Mouse (Mus musculus): ENCODE measurements at regions not wholly inside any gene's neighbourhood (a gene's known extent, or its start where the extent isn't known, plus 50 kb on each side); places are given as distances from the start of the nearest gene placed in this dataset.
A peak's percentile ranks its signal among the peaks of the same experiment; 100 is the strongest.

DNA sequence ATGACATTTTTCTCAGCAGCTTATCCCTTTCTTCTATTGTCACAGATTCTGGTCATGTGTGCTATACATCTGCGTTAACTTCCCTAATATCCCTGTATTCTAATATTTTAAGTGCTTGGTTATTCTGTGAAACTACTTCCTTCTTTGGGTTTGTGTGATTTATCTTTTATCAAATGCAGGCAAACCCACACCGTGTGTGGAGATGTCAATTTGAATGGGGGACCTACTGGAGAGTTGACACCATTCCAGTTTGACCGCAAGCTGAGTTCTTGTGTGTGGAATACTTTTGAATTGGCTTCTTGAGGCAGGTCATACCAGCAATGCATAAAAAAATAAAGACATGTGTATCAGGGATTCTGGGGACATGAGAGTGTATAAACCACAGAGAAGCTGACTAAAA is 86.6 kb upstream of the Stard3nl start:
- H3K27me3 ChIP-seq (ENCODE audit: control insufficient read depth, insufficient read depth, low read length) = no peaks in the 10 kb centered on the region
- H3K4me3 ChIP-seq (ENCODE audit: insufficient read depth in 1 of 2, low read depth in 2 of 2, low read length in 2 of 2) = no peak overlapping the region
- WGBS (ENCODE audit: insufficient replicate concordance) = 44% methylated on average over 3 of the region's 3 CpGs
- H3K4me1 ChIP-seq (replicated peaks; ENCODE audit: control insufficient read depth in 2 of 2, insufficient read depth in 2 of 2, low read length in 1 of 2) = no peaks in the 10 kb centered on the region
- H3K36me3 ChIP-seq (replicated peaks; ENCODE audit: control insufficient read depth, insufficient read depth, low read depth) = no peaks in the 10 kb centered on the region
- TF ChIP-seq CTCF (IDR thresholded peaks at IDR 0.05; ENCODE audit: low read depth) = no peak
- no peak for TF ChIP-seq EP300 (IDR thresholded peaks at IDR 0.05; ENCODE audit: low read depth)
- no peak for DNase-seq (ENCODE audit: low read depth in 3 of 3, low spot score in 3 of 3)
- no peak for ATAC-seq (ENCODE audit: insufficient read depth)
- H3K9ac ChIP-seq (replicated peaks) = no peak overlapping the region
- no peak overlapping the region for H3K27ac ChIP-seq
- H3K9me3 ChIP-seq (ENCODE audit: control insufficient read depth, low read length) = no peaks in the 10 kb centered on the region
- H3K4me2 ChIP-seq (ENCODE audit: low read depth) = no peak overlapping the region

DNA sequence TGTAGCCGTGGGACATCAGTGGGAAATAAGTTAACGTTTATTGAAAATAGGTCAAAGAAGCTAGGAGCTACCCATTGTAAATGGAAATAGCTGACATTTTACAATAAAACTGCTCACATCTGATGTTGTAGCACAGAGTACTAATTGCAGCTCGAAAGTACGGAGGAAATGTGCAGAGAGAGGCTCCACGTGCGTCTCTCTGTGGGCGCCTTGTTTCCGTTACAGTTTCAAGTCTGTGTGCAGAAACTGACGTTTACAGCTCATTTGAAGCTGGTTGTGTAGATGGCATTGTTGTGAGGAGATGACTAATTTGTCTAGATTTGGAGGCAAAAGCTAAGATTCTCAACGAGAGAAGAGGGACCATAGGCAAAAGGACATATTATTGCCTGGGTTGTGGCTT is 78.4 kb upstream of the Stard3nl start:
- Histone ChIP-seq H3K27me3 (ENCODE audit: control insufficient read depth, insufficient read depth, low read length) (no peaks in the 10 kb centered on the region), H3K4me2 (ENCODE audit: low read depth) (no peak overlapping the region), H3K9me3 (ENCODE audit: control insufficient read depth, low read length) (no peaks in the 10 kb centered on the region), H3K36me3 (replicated peaks; ENCODE audit: control insufficient read depth, insufficient read depth, low read depth) (no peaks in the 10 kb centered on the region), H3K9ac (replicated peaks) (no peak overlapping the region), H3K4me3 (ENCODE audit: insufficient read depth in 1 of 2, low read depth in 2 of 2, low read length in 2 of 2) (no peak overlapping the region), H3K27ac (no peak overlapping the region), H3K4me1 (replicated peaks; ENCODE audit: control insufficient read depth in 2 of 2, insufficient read depth in 2 of 2, low read length in 1 of 2) (no peaks in the 10 kb centered on the region)
- ATAC-seq (ENCODE audit: insufficient read depth) (no peak), DNase-seq (ENCODE audit: low read depth in 3 of 3, low spot score in 3 of 3) (no peak)
- WGBS (ENCODE audit: insufficient replicate concordance) = 69% methylated on average over 10 of the region's 10 CpGs
- TF ChIP-seq EP300 (IDR thresholded peaks at IDR 0.05; ENCODE audit: low read depth) = no peak
- no peak for TF ChIP-seq CTCF (IDR thresholded peaks at IDR 0.05; ENCODE audit: low read depth)

DNA sequence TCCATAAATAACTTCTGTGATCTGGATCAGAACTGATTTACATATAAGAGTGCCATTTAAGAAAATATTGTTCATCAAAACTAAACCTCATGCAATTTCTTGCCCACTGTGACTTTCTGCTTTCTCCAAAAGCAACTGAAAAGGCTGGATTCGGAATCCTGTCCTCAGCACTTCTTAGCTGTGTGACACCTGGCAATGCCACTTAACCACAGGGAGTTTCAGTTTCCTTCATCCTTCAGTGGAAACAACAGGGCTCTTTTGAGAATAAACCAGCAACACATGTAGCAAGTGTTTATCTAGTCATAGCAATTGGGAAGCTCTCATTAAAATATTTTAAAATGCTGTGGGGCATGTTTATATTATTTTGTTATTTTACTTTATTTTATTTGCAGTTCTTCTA is 75.1 kb upstream of the Stard3nl start:
- no peak overlapping the region for H3K4me3 ChIP-seq (ENCODE audit: insufficient read depth in 1 of 2, low read depth in 2 of 2, low read length in 2 of 2)
- WGBS (ENCODE audit: insufficient replicate concordance) = 76% methylated on average over 1 of the region's 1 CpGs
- no peaks in the 10 kb centered on the region for H3K27me3 ChIP-seq (ENCODE audit: control insufficient read depth, insufficient read depth, low read length)
- no peak overlapping the region for H3K9ac ChIP-seq (replicated peaks)
- no peaks in the 10 kb centered on the region for H3K9me3 ChIP-seq (ENCODE audit: control insufficient read depth, low read length)
- ATAC-seq (ENCODE audit: insufficient read depth) (no peak), DNase-seq (ENCODE audit: low read depth in 3 of 3, low spot score in 3 of 3) (no peak)
- TF ChIP-seq EP300 (IDR thresholded peaks at IDR 0.05; ENCODE audit: low read depth) (no peak), CTCF (IDR thresholded peaks at IDR 0.05; ENCODE audit: low read depth) (no peak)
- no peak overlapping the region for H3K27ac ChIP-seq
- H3K4me2 ChIP-seq (ENCODE audit: low read depth) = no peak overlapping the region
- no peaks in the 10 kb centered on the region for H3K36me3 ChIP-seq (replicated peaks; ENCODE audit: control insufficient read depth, insufficient read depth, low read depth)
- H3K4me1 ChIP-seq (replicated peaks; ENCODE audit: control insufficient read depth in 2 of 2, insufficient read depth in 2 of 2, low read length in 1 of 2) = no peaks in the 10 kb centered on the region

DNA sequence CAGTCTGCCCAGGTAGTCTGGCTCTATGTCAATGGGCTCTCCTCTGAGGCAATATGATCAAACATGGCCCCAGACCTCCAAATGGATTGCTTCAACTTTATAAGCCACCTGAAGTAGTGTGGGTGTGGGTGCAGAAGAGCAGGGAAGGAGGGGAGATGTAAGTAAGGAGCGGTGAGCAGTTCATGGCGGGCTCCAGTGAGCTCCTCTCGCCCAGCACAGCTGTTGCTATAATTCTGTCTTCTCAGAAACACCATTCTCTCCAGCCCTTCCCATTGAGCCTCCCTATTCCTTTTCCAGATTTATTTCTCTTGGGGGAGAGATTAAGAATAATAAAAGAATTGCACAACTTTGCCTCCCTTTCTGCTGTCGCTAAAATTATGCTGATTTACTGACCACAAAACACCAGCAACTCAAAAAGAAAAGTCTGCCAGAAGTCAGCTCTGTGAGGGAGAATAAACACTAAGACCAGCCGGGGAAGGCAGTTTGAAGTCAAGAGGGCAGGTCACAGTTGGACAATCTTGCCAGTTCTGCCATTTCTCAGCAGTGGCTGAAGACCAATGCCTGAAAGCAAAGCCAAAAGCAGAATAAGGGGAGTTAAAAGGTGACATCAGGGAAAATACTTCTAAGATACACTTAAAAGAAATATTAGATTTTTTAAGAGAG is 71.3 kb upstream of the Stard3nl start:
- Histone ChIP-seq H3K9me3 (ENCODE audit: control insufficient read depth, low read length) (no peaks in the 10 kb centered on the region), H3K36me3 (replicated peaks; ENCODE audit: control insufficient read depth, insufficient read depth, low read depth) (no peaks in the 10 kb centered on the region), H3K4me1 (replicated peaks; ENCODE audit: control insufficient read depth in 2 of 2, insufficient read depth in 2 of 2, low read length in 1 of 2) (no peaks in the 10 kb centered on the region), H3K27me3 (ENCODE audit: control insufficient read depth, insufficient read depth, low read length) (no peaks in the 10 kb centered on the region), H3K4me2 (ENCODE audit: low read depth) (no peak overlapping the region), H3K4me3 (ENCODE audit: insufficient read depth in 1 of 2, low read depth in 2 of 2, low read length in 2 of 2) (no peak overlapping the region), H3K27ac (no peak overlapping the region), H3K9ac (replicated peaks) (no peak overlapping the region)
- ATAC-seq (ENCODE audit: insufficient read depth) (no peak), DNase-seq (ENCODE audit: low read depth in 3 of 3, low spot score in 3 of 3) (no peak)
- WGBS (ENCODE audit: insufficient replicate concordance) = 71% methylated on average over 5 of the region's 5 CpGs
- TF ChIP-seq EP300 (IDR thresholded peaks at IDR 0.05; ENCODE audit: low read depth) (no peak), CTCF (IDR thresholded peaks at IDR 0.05; ENCODE audit: low read depth) (no peak)

DNA sequence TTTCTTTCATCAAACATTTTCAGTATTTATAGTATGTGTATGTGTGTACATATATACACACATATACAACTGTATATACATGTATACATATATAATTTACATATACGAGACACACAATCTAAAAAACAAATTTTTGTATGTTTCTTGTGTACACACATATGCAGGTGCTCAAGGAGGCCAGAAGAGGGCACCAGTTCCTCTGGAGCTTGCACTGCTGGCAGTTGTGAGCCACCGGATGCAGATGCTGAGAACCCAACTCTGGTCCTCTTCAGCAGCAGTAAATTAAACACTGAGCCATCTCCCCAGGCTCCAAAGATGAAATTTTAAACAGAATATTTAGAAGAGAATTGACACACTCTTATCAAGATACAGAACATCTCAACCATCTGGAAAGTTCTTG is 67.4 kb upstream of the Stard3nl start:
- H3K9me3 ChIP-seq (ENCODE audit: control insufficient read depth, low read length) = no peaks in the 10 kb centered on the region
- no peaks in the 10 kb centered on the region for H3K27me3 ChIP-seq (ENCODE audit: control insufficient read depth, insufficient read depth, low read length)
- WGBS (ENCODE audit: insufficient replicate concordance) = 80% methylated on average over 2 of the region's 2 CpGs
- H3K4me1 ChIP-seq (replicated peaks; ENCODE audit: control insufficient read depth in 2 of 2, insufficient read depth in 2 of 2, low read length in 1 of 2) = no peaks in the 10 kb centered on the region
- H3K9ac ChIP-seq (replicated peaks) = no peak overlapping the region
- no peak overlapping the region for H3K27ac ChIP-seq
- no peaks in the 10 kb centered on the region for H3K36me3 ChIP-seq (replicated peaks; ENCODE audit: control insufficient read depth, insufficient read depth, low read depth)
- ATAC-seq (ENCODE audit: insufficient read depth) = no peak
- no peak overlapping the region for H3K4me2 ChIP-seq (ENCODE audit: low read depth)
- TF ChIP-seq CTCF (IDR thresholded peaks at IDR 0.05; ENCODE audit: low read depth) (peak; percentile 35), EP300 (IDR thresholded peaks at IDR 0.05; ENCODE audit: low read depth) (no peak)
- no peak for DNase-seq (ENCODE audit: low read depth in 3 of 3, low spot score in 3 of 3)
- no peak overlapping the region for H3K4me3 ChIP-seq (ENCODE audit: insufficient read depth in 1 of 2, low read depth in 2 of 2, low read length in 2 of 2)

Measured in liver, embryonic 14.5 days (tissue).